ENCODE assay signal across 33 mouse cellular contexts in genomic region chrX:9142669-9143068, GRCm38 (mm10). TPM values are rescaled to one million over a fixed set of nuclear protein-coding genes. Genes with fewer than 3 reads are reported as not detected.
DNase-seq lines count a peak whose midpoint lies in the region; ATAC-seq lines count a peak whose summit lies in the region.
"Had no signal": no experiment of that assay in that cellular context is flagged by ENCODE, and none has a peak within 500 bp of the region (broad histone marks: within the 10 kb centered on the region; RNA-seq: fewer than 3 reads in every experiment).

No protein-coding gene starts in this region.

- H3K9me3 ChIP-seq in midbrain, embryonic 14.5 days (ENCODE audit: control insufficient read depth, low read length): no peaks in the 10 kb centered on the region
- H3K9me3 ChIP-seq in midbrain, embryonic 16.5 days (replicated peaks; ENCODE audit: control insufficient read depth, low read length, poor library complexity, severe bottlenecking): no peaks in the 10 kb centered on the region
- H3K9me3 ChIP-seq: heart, embryonic 12.5 days; hindbrain, embryonic 12.5 days; limb, embryonic 13.5 days; liver, embryonic 12.5 days; midbrain, embryonic 12.5 days; neural tube, embryonic 13.5 days had no signal

- DNase-seq in embryo, embryonic 10.5 days (ENCODE audit: low spot score): peak; percentile 1
- DNase-seq in embryo, embryonic 9.5 days (ENCODE audit: extremely low spot score): no peak
- peak; percentile 3 for DNase-seq in midbrain, embryonic 14.5 days
- peak; percentile 75 for DNase-seq in R1 (ENCODE audit: low read depth, low spot score)
- peak; percentile 0 for DNase-seq in splenic B cell, adult 2 months (ENCODE audit: low read depth, low spot score)
- no peak for DNase-seq in adrenal gland, postnatal 36 days
- DNase-seq in layer of hippocampus, adult 8-10 months (ENCODE audit: low spot score in 2 of 2): no peak
- DNase-seq: adrenal gland, postnatal 25 days; cerebellum, adult 11-12 months; cerebellum, postnatal 14 days; embryo, embryonic 11 days; gastrocnemius, postnatal 25 days; heart, adult 18-20 months; heart, postnatal 10 days; kidney, adult 18-20 months; kidney, postnatal 14 days; lung, adult 18-20 months; lung, postnatal 10 days; thymus, adult 2 months; thymus, postnatal 4 days had no signal

- H3K4me3 ChIP-seq in midbrain, embryonic 14.5 days (replicated peaks; ENCODE audit: low read depth, low read length): no peak overlapping the region
- H3K4me3 ChIP-seq in midbrain, embryonic 16.5 days (ENCODE audit: low read depth, low read length): no peak overlapping the region
- H3K4me3 ChIP-seq: heart, embryonic 12.5 days; hindbrain, embryonic 12.5 days; limb, embryonic 13.5 days; liver, embryonic 12.5 days; midbrain, embryonic 12.5 days; neural tube, embryonic 13.5 days had no signal

- no peak for ATAC-seq in midbrain, embryonic 14.5 days (ENCODE audit: low FRiP score, low TSS enrichment)
- no peak for ATAC-seq in midbrain, embryonic 16.5 days
- ATAC-seq: forebrain, embryonic 16.5 days; inflammation-experienced regulatory T-cells, adult 6 months; liver, embryonic 12.5 days had no signal

- no peak overlapping the region for H3K9ac ChIP-seq in midbrain, embryonic 14.5 days (replicated peaks; ENCODE audit: low read length)
- H3K9ac ChIP-seq in midbrain, embryonic 16.5 days (ENCODE audit: low read depth, low read length): no peak overlapping the region
- H3K9ac ChIP-seq: heart, embryonic 12.5 days; hindbrain, embryonic 12.5 days; limb, embryonic 13.5 days; liver, embryonic 12.5 days; midbrain, embryonic 12.5 days; neural tube, embryonic 13.5 days had no signal

- no peaks in the 10 kb centered on the region for H3K27me3 ChIP-seq in midbrain, embryonic 14.5 days (ENCODE audit: control insufficient read depth, insufficient read depth, low read length)
- no peaks in the 10 kb centered on the region for H3K27me3 ChIP-seq in midbrain, embryonic 16.5 days (ENCODE audit: control insufficient read depth, insufficient read depth, low read depth, low read length)
- no peaks in the 10 kb centered on the region for H3K27me3 ChIP-seq in splenic B cell, adult 2 months (ENCODE audit: control insufficient read depth, insufficient read depth, low read length, poor library complexity, severe bottlenecking)
- H3K27me3 ChIP-seq: heart, embryonic 12.5 days; hindbrain, embryonic 12.5 days; limb, embryonic 13.5 days; liver, embryonic 12.5 days; midbrain, embryonic 12.5 days; neural tube, embryonic 13.5 days had no signal

- H3K4me1 ChIP-seq in midbrain, embryonic 14.5 days (ENCODE audit: control insufficient read depth, insufficient read depth, low read length): no peaks in the 10 kb centered on the region
- H3K4me1 ChIP-seq in midbrain, embryonic 16.5 days (ENCODE audit: control insufficient read depth, insufficient read depth, low read length): no peaks in the 10 kb centered on the region
- H3K4me1 ChIP-seq: heart, embryonic 12.5 days; hindbrain, embryonic 12.5 days; limb, embryonic 13.5 days; liver, embryonic 12.5 days; midbrain, embryonic 12.5 days; neural tube, embryonic 13.5 days had no signal

- WGBS in midbrain, embryonic 14.5 days: 39% methylated on average over 2 of the region's 2 CpGs
- WGBS in midbrain, embryonic 16.5 days: 41% methylated on average over 2 of the region's 2 CpGs

- no peak overlapping the region for H3K4me2 ChIP-seq in midbrain, embryonic 14.5 days (ENCODE audit: low read length)
- H3K4me2 ChIP-seq in midbrain, embryonic 16.5 days (ENCODE audit: low read length): no peak overlapping the region
- H3K4me2 ChIP-seq: heart, embryonic 12.5 days; hindbrain, embryonic 12.5 days; limb, embryonic 13.5 days; liver, embryonic 12.5 days; midbrain, embryonic 12.5 days; neural tube, embryonic 13.5 days had no signal

- H3K36me3 ChIP-seq in midbrain, embryonic 14.5 days (ENCODE audit: control insufficient read depth, insufficient read depth, low read length): no peaks in the 10 kb centered on the region
- no peaks in the 10 kb centered on the region for H3K36me3 ChIP-seq in midbrain, embryonic 16.5 days (ENCODE audit: control insufficient read depth, insufficient read depth, low read length)
- H3K36me3 ChIP-seq in splenic B cell, adult 2 months (ENCODE audit: control insufficient read depth, insufficient read depth, low read length, poor library complexity, severe bottlenecking): no peaks in the 10 kb centered on the region
- H3K36me3 ChIP-seq: heart, embryonic 12.5 days; hindbrain, embryonic 12.5 days; limb, embryonic 13.5 days; liver, embryonic 12.5 days; midbrain, embryonic 12.5 days; neural tube, embryonic 13.5 days had no signal

- H3K27ac ChIP-seq in midbrain, embryonic 14.5 days (replicated peaks; ENCODE audit: low read depth, low read length): no peak overlapping the region
- no peak overlapping the region for H3K27ac ChIP-seq in midbrain, embryonic 16.5 days (ENCODE audit: low read length)
- H3K27ac ChIP-seq: hindbrain, embryonic 12.5 days; limb, embryonic 13.5 days; liver, embryonic 12.5 days; midbrain, embryonic 12.5 days; neural tube, embryonic 13.5 days; stomach, postnatal 0 days had no signal

RNA-seq across cellular contexts. Expression of gene 4930402K13Rik, which starts 38.3 kb away (rescaled TPM):
- polyA plus RNA-seq in midbrain, embryonic 14.5 days (2014; fragmentation: Nextera tagmentation; extraction: Ambion mirVana): not detected in 2 replicates
- not detected in 2 replicates for polyA plus RNA-seq in midbrain, embryonic 16.5 days (2015; fragmentation: Nextera tagmentation; extraction: Ambion mirVana)
- not detected for total RNA-seq in adrenal gland, postnatal 36 days (2021)
- not detected for total RNA-seq in layer of hippocampus, adult 8-10 months (2022)
- total RNA-seq: adrenal gland, postnatal 25 days; gastrocnemius, postnatal 25 days; heart, adult 18-20 months; heart, postnatal 10 days; left cerebral cortex, postnatal 25 days had no signal
- polyA plus RNA-seq: embryonic facial prominence, embryonic 14.5 days; forebrain, embryonic 16.5 days; heart, embryonic 12.5 days; hindbrain, embryonic 12.5 days; inflammation-experienced regulatory T-cells, adult 6 months; limb, embryonic 13.5 days; liver, embryonic 12.5 days; midbrain, embryonic 12.5 days; neural tube, embryonic 13.5 days; small intestine, adult 2 months; stomach, postnatal 0 days; thymus, adult 2 months had no signal

RNA-seq across cellular contexts. Expression of gene Lancl3, which starts 57.0 kb away (rescaled TPM):
- polyA plus RNA-seq in midbrain, embryonic 14.5 days (2014; fragmentation: Nextera tagmentation; extraction: Ambion mirVana): 4.0 and 5.3 TPM in 2 replicates
- 5.1 and 5.6 TPM in 2 replicates for polyA plus RNA-seq in midbrain, embryonic 16.5 days (2015; fragmentation: Nextera tagmentation; extraction: Ambion mirVana)
- 1 to 10 TPM; 1.9 to 5.4 TPM for total RNA-seq in adrenal gland, postnatal 36 days (2021)
- 1 to 10 TPM; 5.0 to 6.1 (median 5.9) TPM for total RNA-seq in layer of hippocampus, adult 8-10 months (2022)

Comparison
In these comparisons a context has a peak if more than half of its experiments do, and no peak if none do; other contexts are left out.
1. DNase-seq: peak in embryo, embryonic 10.5 days (single experiment), midbrain, embryonic 14.5 days (single experiment), R1 (single experiment) and splenic B cell, adult 2 months (single experiment); none in embryo, embryonic 9.5 days (single experiment), adrenal gland, postnatal 36 days (0 of 2) and layer of hippocampus, adult 8-10 months (0 of 2).